ENCODE assay signal across 8 mouse cellular contexts in genomic region chr3:130819031-130819836, GRCm38 (mm10).
DNase-seq lines count a peak whose midpoint lies in the region; ATAC-seq and TF ChIP-seq lines count a peak whose summit lies in the region.

No protein-coding gene starts in this region.

- no peak for TF ChIP-seq CTCF in lung, embryonic 14.5 days (IDR thresholded peaks at IDR 0.05; ENCODE audit: low read depth)
- TF ChIP-seq CTCF in intestine, postnatal 0 days (IDR thresholded peaks at IDR 0.05; ENCODE audit: low read depth): no peak

- 38% methylated on average over 17 of the region's 17 CpGs for WGBS in lung, embryonic 14.5 days
- 30% methylated on average over 17 of the region's 17 CpGs for WGBS in embryonic facial prominence, embryonic 15.5 days
- WGBS in intestine, postnatal 0 days: 45% methylated on average over 17 of the region's 17 CpGs
- 44% methylated on average over 17 of the region's 17 CpGs for WGBS in neural tube, embryonic 13.5 days

- peak; percentile 27 for DNase-seq in lung, embryonic 14.5 days
- no peak for DNase-seq in lung, postnatal 10 days
- DNase-seq in MN1 (ENCODE audit: low spot score): no peak
- no peak for DNase-seq in right cerebral cortex, adult 2 months (ENCODE audit: low spot score in 2 of 2)
- DNase-seq in cerebellum, adult 11-12 months: no peak

- peaks cover 3% of the 10 kb centered on the region; the same call in 1 of the 2 replicates for H3K4me1 ChIP-seq in lung, embryonic 14.5 days (ENCODE audit: insufficient read depth)
- peaks cover 23% of the 10 kb centered on the region for H3K4me1 ChIP-seq in embryonic facial prominence, embryonic 15.5 days
- H3K4me1 ChIP-seq in intestine, postnatal 0 days (replicated peaks; ENCODE audit: control insufficient read depth, insufficient read depth, low read length): no peaks in the 10 kb centered on the region
- no peaks in the 10 kb centered on the region for H3K4me1 ChIP-seq in neural tube, embryonic 13.5 days (replicated peaks)

- H3K4me2 ChIP-seq in lung, embryonic 14.5 days: peak overlapping the region; percentile 58
- peak overlapping the region; percentile 60 for H3K4me2 ChIP-seq in embryonic facial prominence, embryonic 15.5 days (replicated peaks)
- H3K4me2 ChIP-seq in intestine, postnatal 0 days (replicated peaks; ENCODE audit: low read depth): peak overlapping the region; percentile 54
- peak overlapping the region; percentile 53 for H3K4me2 ChIP-seq in neural tube, embryonic 13.5 days

- no peaks in the 10 kb centered on the region for H3K27me3 ChIP-seq in lung, embryonic 14.5 days (ENCODE audit: insufficient read depth, low read length)
- no peaks in the 10 kb centered on the region for H3K27me3 ChIP-seq in embryonic facial prominence, embryonic 15.5 days
- no peaks in the 10 kb centered on the region for H3K27me3 ChIP-seq in intestine, postnatal 0 days (replicated peaks; ENCODE audit: control insufficient read depth, insufficient read depth, low read length)
- no peaks in the 10 kb centered on the region; the same call in 1 of the 2 replicates for H3K27me3 ChIP-seq in neural tube, embryonic 13.5 days

- no peaks in the 10 kb centered on the region for H3K36me3 ChIP-seq in lung, embryonic 14.5 days (ENCODE audit: insufficient read depth)
- H3K36me3 ChIP-seq in embryonic facial prominence, embryonic 15.5 days: no peaks in the 10 kb centered on the region
- H3K36me3 ChIP-seq in intestine, postnatal 0 days (ENCODE audit: control insufficient read depth, insufficient read depth): no peaks in the 10 kb centered on the region
- H3K36me3 ChIP-seq in neural tube, embryonic 13.5 days: no peaks in the 10 kb centered on the region

- no peaks in the 10 kb centered on the region for H3K9me3 ChIP-seq in lung, embryonic 14.5 days (ENCODE audit: low read depth, low read length)
- H3K9me3 ChIP-seq in embryonic facial prominence, embryonic 15.5 days (replicated peaks): no peaks in the 10 kb centered on the region
- no peaks in the 10 kb centered on the region for H3K9me3 ChIP-seq in intestine, postnatal 0 days (ENCODE audit: control insufficient read depth)
- no peaks in the 10 kb centered on the region for H3K9me3 ChIP-seq in neural tube, embryonic 13.5 days

- peak overlapping the region; percentile 25 for H3K4me3 ChIP-seq in lung, embryonic 14.5 days (ENCODE audit: low read depth, low read length)
- peak overlapping the region; percentile 39 for H3K4me3 ChIP-seq in embryonic facial prominence, embryonic 15.5 days (replicated peaks)
- H3K4me3 ChIP-seq in intestine, postnatal 0 days (ENCODE audit: low read depth, low read length): 0 out of 2 replicates have a peak overlapping the region, but pooled peaks have one; percentile 10
- peak overlapping the region; percentile 28 for H3K4me3 ChIP-seq in neural tube, embryonic 13.5 days

- H3K27ac ChIP-seq in lung, embryonic 14.5 days (ENCODE audit: low read depth): no peak overlapping the region
- no peak overlapping the region for H3K27ac ChIP-seq in embryonic facial prominence, embryonic 15.5 days (replicated peaks)
- no peak overlapping the region for H3K27ac ChIP-seq in intestine, postnatal 0 days (ENCODE audit: low read depth, low read length)
- no peak overlapping the region for H3K27ac ChIP-seq in neural tube, embryonic 13.5 days (replicated peaks)

- H3K9ac ChIP-seq in lung, embryonic 14.5 days: peak overlapping the region; percentile 24; the same call in 1 of the 2 replicates
- no peak overlapping the region for H3K9ac ChIP-seq in embryonic facial prominence, embryonic 15.5 days
- H3K9ac ChIP-seq in intestine, postnatal 0 days (ENCODE audit: low read depth, low read length): no peak overlapping the region
- peak overlapping the region; percentile 55 for H3K9ac ChIP-seq in neural tube, embryonic 13.5 days

- ATAC-seq in lung, embryonic 14.5 days (ENCODE audit: insufficient read depth): peak; percentile 44
- ATAC-seq in embryonic facial prominence, embryonic 15.5 days (ENCODE audit: insufficient number of reproducible peaks, low FRiP score, low TSS enrichment, low read depth): no peak
- ATAC-seq in intestine, postnatal 0 days: 0 out of 2 replicates have a peak, but pooled peaks have one; percentile 19
- peak; percentile 54; the same call in 1 of the 2 replicates for ATAC-seq in neural tube, embryonic 13.5 days (ENCODE audit: low read depth)

Comparison
In these comparisons a context has a peak if more than half of its experiments do, and no peak if none do; other contexts are left out.
1. H3K9ac ChIP-seq: peak in lung, embryonic 14.5 days (single experiment) and neural tube, embryonic 13.5 days (single experiment); none in embryonic facial prominence, embryonic 15.5 days (single experiment) and intestine, postnatal 0 days (single experiment).
2. Peak in every context shown above with its lines, with median percentiles within 50 percentile points of each other: H3K4me2 ChIP-seq and H3K4me3 ChIP-seq.